Mouse (Mus musculus): ENCODE measurements around the gene Frmd4a. TPM values are rescaled to one million over a fixed set of nuclear protein-coding genes. Genes with fewer than 3 reads are reported as not detected.

The Frmd4a gene
- polyA plus RNA-seq, 1 experiment from 2014 or later = 16.0 TPM

GRCm38 (mm10) chr2:4512607-4513006, 495.1 kb downstream of the Frmd4a start:
- Histone ChIP-seq H3K9ac (no peak overlapping the region), H3K27me3 (no peaks in the 10 kb centered on the region), H3K4me1 (replicated peaks) (peaks cover 11% of the 10 kb centered on the region; the same call in 1 of the 2 replicates), H3K36me3 (replicated peaks) (no peaks in the 10 kb centered on the region), H3K9me3 (replicated peaks) (no peaks in the 10 kb centered on the region), H3K4me3 (replicated peaks) (no peak overlapping the region), H3K27ac (replicated peaks) (no peak overlapping the region), H3K4me2 (no peak overlapping the region)
- no peak for ATAC-seq (ENCODE audit: insufficient read depth)
- WGBS (ENCODE audit: insufficient replicate concordance) = 54% methylated on average over 14 of the region's 14 CpGs

- Histone ChIP-seq H3K27me3 (no peaks in the 10 kb centered on the region), H3K4me3 (replicated peaks) (no peak overlapping the region), H3K4me2 (no peak overlapping the region), H3K36me3 (replicated peaks) (no peaks in the 10 kb centered on the region), H3K27ac (replicated peaks) (no peak overlapping the region), H3K9me3 (replicated peaks) (no peaks in the 10 kb centered on the region), H3K9ac (no peak overlapping the region), H3K4me1 (replicated peaks) (peaks cover 9% of the 10 kb centered on the region; the same call in 1 of the 2 replicates)
- WGBS (ENCODE audit: insufficient replicate concordance) = 51% methylated on average over 3 of the region's 3 CpGs
- ATAC-seq (ENCODE audit: insufficient read depth) = no peak
These were observed 498.4 kb downstream of the Frmd4a start for GRCm38 (mm10) chr2:4515910-4516309.

GRCm38 (mm10) chr2:4516819-4517552, 499.5 kb downstream of the Frmd4a start:
- Histone ChIP-seq H3K4me1 (replicated peaks) (peaks cover 9% of the 10 kb centered on the region; the same call in 1 of the 2 replicates), H3K27me3 (no peaks in the 10 kb centered on the region), H3K9ac (no peak overlapping the region), H3K27ac (replicated peaks) (no peak overlapping the region), H3K9me3 (replicated peaks) (no peaks in the 10 kb centered on the region), H3K4me3 (replicated peaks) (no peak overlapping the region), H3K4me2 (no peak overlapping the region), H3K36me3 (replicated peaks) (no peaks in the 10 kb centered on the region)
- WGBS (ENCODE audit: insufficient replicate concordance) = 51% methylated on average over 7 of the region's 7 CpGs
- no peak for ATAC-seq (ENCODE audit: insufficient read depth)

GRCm38 (mm10) chr2:4517553-4518125, 500.1 kb downstream of the Frmd4a start:
- Histone ChIP-seq H3K36me3 (replicated peaks) (no peaks in the 10 kb centered on the region), H3K4me1 (replicated peaks) (0 out of 2 replicates have a peak, but pooled peaks cover 6% of the 10 kb centered on the region), H3K4me3 (replicated peaks) (no peak overlapping the region), H3K9me3 (replicated peaks) (no peaks in the 10 kb centered on the region), H3K27ac (replicated peaks) (no peak overlapping the region), H3K9ac (no peak overlapping the region), H3K27me3 (no peaks in the 10 kb centered on the region), H3K4me2 (no peak overlapping the region)
- no peak for ATAC-seq (ENCODE audit: insufficient read depth)
- 22% methylated on average over 7 of the region's 7 CpGs for WGBS (ENCODE audit: insufficient replicate concordance)

- Histone ChIP-seq H3K4me3 (replicated peaks) (no peak overlapping the region), H3K27ac (replicated peaks) (no peak overlapping the region), H3K9me3 (replicated peaks) (no peaks in the 10 kb centered on the region), H3K4me1 (replicated peaks) (0 out of 2 replicates have a peak, but pooled peaks cover 6% of the 10 kb centered on the region), H3K27me3 (no peaks in the 10 kb centered on the region), H3K9ac (no peak overlapping the region), H3K36me3 (replicated peaks) (no peaks in the 10 kb centered on the region), H3K4me2 (no peak overlapping the region)
- ATAC-seq (ENCODE audit: insufficient read depth) = no peak
These were observed 501.0 kb downstream of the Frmd4a start for GRCm38 (mm10) chr2:4518549-4518948.

- no peak overlapping the region for H3K9ac ChIP-seq
- no peaks in the 10 kb centered on the region for H3K4me1 ChIP-seq (replicated peaks)
- 0 out of 2 replicates have a peak, but pooled peaks cover 3% of the 10 kb centered on the region for H3K9me3 ChIP-seq (replicated peaks)
- H3K4me2 ChIP-seq = no peak overlapping the region
- H3K4me3 ChIP-seq (replicated peaks) = no peak overlapping the region
- ATAC-seq (ENCODE audit: insufficient read depth) = no peak
- H3K27me3 ChIP-seq = no peaks in the 10 kb centered on the region
- no peaks in the 10 kb centered on the region for H3K36me3 ChIP-seq (replicated peaks)
- 56% methylated on average over 1 of the region's 1 CpGs for WGBS (ENCODE audit: insufficient replicate concordance)
- no peak overlapping the region for H3K27ac ChIP-seq (replicated peaks)
These were observed 505.4 kb downstream of the Frmd4a start for GRCm38 (mm10) chr2:4522769-4523487.

- Histone ChIP-seq H3K27me3 (no peaks in the 10 kb centered on the region), H3K4me3 (replicated peaks) (no peak overlapping the region), H3K27ac (replicated peaks) (no peak overlapping the region), H3K9ac (no peak overlapping the region), H3K9me3 (replicated peaks) (0 out of 2 replicates have a peak, but pooled peaks cover 3% of the 10 kb centered on the region), H3K4me1 (replicated peaks) (no peaks in the 10 kb centered on the region), H3K36me3 (replicated peaks) (no peaks in the 10 kb centered on the region), H3K4me2 (no peak overlapping the region)
- 79% methylated on average over 7 of the region's 7 CpGs for WGBS (ENCODE audit: insufficient replicate concordance)
- no peak for ATAC-seq (ENCODE audit: insufficient read depth)
These were observed 509.6 kb downstream of the Frmd4a start for GRCm38 (mm10) chr2:4527094-4527493.

- no peaks in the 10 kb centered on the region for H3K36me3 ChIP-seq (replicated peaks)
- 0 out of 2 replicates have a peak, but pooled peaks cover 3% of the 10 kb centered on the region for H3K9me3 ChIP-seq (replicated peaks)
- no peak overlapping the region for H3K27ac ChIP-seq (replicated peaks)
- H3K4me1 ChIP-seq (replicated peaks) = no peaks in the 10 kb centered on the region; the same call in 1 of the 2 replicates
- H3K4me2 ChIP-seq = no peak overlapping the region
- no peak overlapping the region for H3K4me3 ChIP-seq (replicated peaks)
- WGBS (ENCODE audit: insufficient replicate concordance) = 76% methylated on average over 9 of the region's 9 CpGs
- no peak for ATAC-seq (ENCODE audit: insufficient read depth)
- peaks cover 11% of the 10 kb centered on the region for H3K27me3 ChIP-seq
- H3K9ac ChIP-seq = no peak overlapping the region
These were observed 511.8 kb downstream of the Frmd4a start for GRCm38 (mm10) chr2:4529254-4529729.

GRCm38 (mm10) chr2:4531533-4532197, 514.1 kb downstream of the Frmd4a start:
- 52% methylated on average over 11 of the region's 11 CpGs for WGBS (ENCODE audit: insufficient replicate concordance)
- no peak for ATAC-seq (ENCODE audit: insufficient read depth)
- H3K4me3 ChIP-seq (replicated peaks) = no peak overlapping the region
- no peak overlapping the region for H3K9ac ChIP-seq
- H3K27ac ChIP-seq (replicated peaks) = no peak overlapping the region
- H3K27me3 ChIP-seq = peaks cover 11% of the 10 kb centered on the region
- no peak overlapping the region for H3K4me2 ChIP-seq
- H3K36me3 ChIP-seq (replicated peaks) = no peaks in the 10 kb centered on the region
- no peaks in the 10 kb centered on the region for H3K9me3 ChIP-seq (replicated peaks)
- no peaks in the 10 kb centered on the region; the same call in 1 of the 2 replicates for H3K4me1 ChIP-seq (replicated peaks)

- no peaks in the 10 kb centered on the region for H3K9me3 ChIP-seq (replicated peaks)
- H3K4me1 ChIP-seq (replicated peaks) = no peaks in the 10 kb centered on the region; the same call in 1 of the 2 replicates
- H3K36me3 ChIP-seq (replicated peaks) = no peaks in the 10 kb centered on the region
- H3K4me3 ChIP-seq (replicated peaks) = no peak overlapping the region
- no peak for ATAC-seq (ENCODE audit: insufficient read depth)
- peaks cover 11% of the 10 kb centered on the region for H3K27me3 ChIP-seq
- H3K9ac ChIP-seq = no peak overlapping the region
- no peak overlapping the region for H3K4me2 ChIP-seq
- 80% methylated on average over 5 of the region's 5 CpGs for WGBS (ENCODE audit: insufficient replicate concordance)
- no peak overlapping the region for H3K27ac ChIP-seq (replicated peaks)
These were observed 514.7 kb downstream of the Frmd4a start for GRCm38 (mm10) chr2:4532198-4532568.

- Histone ChIP-seq H3K4me3 (replicated peaks) (no peak overlapping the region), H3K4me1 (replicated peaks) (no peaks in the 10 kb centered on the region; the same call in 1 of the 2 replicates), H3K9me3 (replicated peaks) (no peaks in the 10 kb centered on the region), H3K27me3 (peaks cover 11% of the 10 kb centered on the region), H3K36me3 (replicated peaks) (no peaks in the 10 kb centered on the region), H3K4me2 (no peak overlapping the region), H3K9ac (no peak overlapping the region), H3K27ac (replicated peaks) (no peak overlapping the region)
- ATAC-seq (ENCODE audit: insufficient read depth) = no peak
- 79% methylated on average over 6 of the region's 6 CpGs for WGBS (ENCODE audit: insufficient replicate concordance)
These were observed 515.4 kb downstream of the Frmd4a start for GRCm38 (mm10) chr2:4532945-4533344.

Data from liver, embryonic 15.5 days (tissue).